Mouse (Mus musculus) neural tube, embryonic 14.5 days (tissue): ENCODE results near the gene Rab30. TPM values are rescaled to one million over a fixed set of nuclear protein-coding genes. Genes with fewer than 3 reads are reported as not detected.
A peak's percentile ranks its signal among the peaks of the same experiment; 100 is the strongest.

Experiments used
- ATAC-seq: fragments of 200-750 bp; cut with Nextera tagmentation; 2 replicates; pipeline ENCODE4 v1.8.0; 2017; ENCODE audit warnings: low read depth, mild to moderate bottlenecking, moderate TSS enrichment, moderate library complexity
- H3K27ac ChIP-seq: fragments of 300-500 bp; sonication (generic); 2 replicates; pipeline ENCODE4 v1.5.1; 2014; ENCODE audit warnings: low read depth, mild to moderate bottlenecking, control low read depth, low read length, moderate library complexity, mixed read lengths
- H3K27me3 ChIP-seq: fragments of 300-500 bp; sonication (generic); 2 replicates; pipeline ENCODE4 v1.6.1; 2014; ENCODE audit warnings: low read length; ENCODE audit not compliant: control insufficient read depth, insufficient read depth
- H3K36me3 ChIP-seq: fragments of 300-500 bp; sonication (generic); 2 replicates; pipeline ENCODE4 v1.6.1; 2014; ENCODE audit warnings: low read length, mixed read lengths; ENCODE audit not compliant: control insufficient read depth, insufficient read depth
- H3K4me1 ChIP-seq: fragments of 300-500 bp; sonication (generic); 2 replicates; pipeline ENCODE4 v1.6.1; 2014; ENCODE audit warnings: low read length; ENCODE audit not compliant: control insufficient read depth, insufficient read depth
- H3K4me2 ChIP-seq: fragments of 300-500 bp; sonication (generic); 2 replicates; pipeline ENCODE4 v1.6.1; 2014; ENCODE audit warnings: mild to moderate bottlenecking, low read depth, low read length, control low read depth
- H3K4me3 ChIP-seq: fragments of 300-500 bp; sonication (generic); 2 replicates; pipeline ENCODE4 v1.5.1; 2014; ENCODE audit warnings: low read depth, low read length, control low read depth, mixed read lengths
- H3K9ac ChIP-seq: fragments of 300-500 bp; sonication (generic); replicated peaks from 2 replicates; pipeline ENCODE4 v1.6.1; 2014; ENCODE audit warnings: low read depth, mild to moderate bottlenecking, control low read depth, low read length, mixed read lengths
- H3K9me3 ChIP-seq: fragments of 300-500 bp; sonication (generic); 2 replicates; pipeline ENCODE4 v1.6.1; 2016; ENCODE audit warnings: low read length; ENCODE audit not compliant: control insufficient read depth
- WGBS: fragments of 180-500 bp; shearing (Covaris S2); extraction: QIAGEN DNeasy Blood & Tissue Kit; methylation state at CpG from one replicate; pipeline ENCODE4 v1.1.7; 2014; 5-methylcytosine and 5-hydroxymethylcytosine counted together
- polyA plus RNA-seq: library from polyadenylated mRNA; unstranded; fragments of >200 nt; fragmentation: Nextera tagmentation; extraction: Ambion mirVana; gene quantifications from 2 replicates; pipeline ENCODE4 v1.2.1, GENCODE M21; 2014

Rab30 gene
- polyA plus RNA-seq, 1 experiment from 2014 or later: 34.7 TPM

- ATAC-seq: peak; percentile 92
- WGBS: under 1% methylated on average over 53 of the region's 53 CpGs
Observed at GRCm38 (mm10) chr7:92874116-92874675, 132.8 kb downstream of the Rab30 start, which contains the start of the genes Ddias and Prcp. Gene Ddias, minus strand, starts transcription at chr7:92874247. Gene Prcp, plus strand, starts transcription at chr7:92874470.

GRCm38 (mm10) chr7:92874761-92875408 is 133.5 kb downstream of the Rab30 start:
- Histone ChIP-seq H3K36me3 (no peaks in the 10 kb centered on the region), H3K4me3 (peak overlapping the region; percentile 52), H3K27me3 (no peaks in the 10 kb centered on the region), H3K27ac (peak overlapping the region; percentile 89), H3K4me2 (peak overlapping the region; percentile 82), H3K9me3 (no peaks in the 10 kb centered on the region), H3K4me1 (peaks cover 4% of the 10 kb centered on the region; the same call in 1 of the 2 replicates), H3K9ac (peak overlapping the region; percentile 57)
- WGBS: under 1% methylated on average over 26 of the region's 29 CpGs
- ATAC-seq: peak; percentile 90

More at GRCm38 (mm10) chr7:92874116-92874675, 132.8 kb downstream of the Rab30 start, which contains the start of the genes Ddias and Prcp:
- peak within 1 kb of the TSS; percentile 82 for H3K4me2 ChIP-seq
- H3K27ac ChIP-seq: peak within 1 kb of the TSS; percentile 89
- peak within 1 kb of the TSS; percentile 52 for H3K4me3 ChIP-seq
- H3K9ac ChIP-seq: peak within 1 kb of the TSS; percentile 57
- peaks cover 4% of the 10 kb centered on the region; the same call in 1 of the 2 replicates for H3K4me1 ChIP-seq
- no peaks in the 10 kb centered on the region for H3K9me3 ChIP-seq
- H3K36me3 ChIP-seq: no peaks in the 10 kb centered on the region
- H3K27me3 ChIP-seq: no peaks in the 10 kb centered on the region

DNA sequence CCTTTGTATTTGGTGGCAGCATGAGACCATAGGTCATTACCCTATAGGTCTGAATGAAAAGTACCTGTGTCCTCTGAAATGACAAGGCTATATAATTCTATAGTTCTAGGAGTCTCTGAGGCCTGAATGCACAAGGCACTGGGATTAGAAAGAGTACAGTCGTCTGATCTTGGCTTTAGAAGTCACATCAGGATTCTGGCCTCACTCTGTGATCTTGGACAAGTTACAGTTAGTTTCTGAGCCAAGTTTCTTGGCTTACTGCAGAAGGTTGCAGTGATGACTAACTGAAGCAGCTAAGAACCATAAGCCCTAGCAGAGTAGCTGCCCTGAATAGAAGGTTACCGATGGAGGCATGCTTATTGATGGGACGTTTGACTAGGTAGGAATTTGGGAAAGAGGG is 134.7 kb downstream of the Rab30 start:
- ATAC-seq: no peak
- H3K9me3 ChIP-seq: no peaks in the 10 kb centered on the region
- H3K27me3 ChIP-seq: no peaks in the 10 kb centered on the region
- no peak overlapping the region for H3K9ac ChIP-seq
- peak overlapping the region; percentile 82 for H3K4me2 ChIP-seq
- peak overlapping the region; percentile 52; the same call in 1 of the 2 replicates for H3K4me3 ChIP-seq
- WGBS: 31% methylated on average over 3 of the region's 3 CpGs
- H3K4me1 ChIP-seq: peaks cover 4% of the 10 kb centered on the region; the same call in 1 of the 2 replicates
- H3K27ac ChIP-seq: no peak overlapping the region; the same call in 1 of the 2 replicates
- no peaks in the 10 kb centered on the region for H3K36me3 ChIP-seq

DNA sequence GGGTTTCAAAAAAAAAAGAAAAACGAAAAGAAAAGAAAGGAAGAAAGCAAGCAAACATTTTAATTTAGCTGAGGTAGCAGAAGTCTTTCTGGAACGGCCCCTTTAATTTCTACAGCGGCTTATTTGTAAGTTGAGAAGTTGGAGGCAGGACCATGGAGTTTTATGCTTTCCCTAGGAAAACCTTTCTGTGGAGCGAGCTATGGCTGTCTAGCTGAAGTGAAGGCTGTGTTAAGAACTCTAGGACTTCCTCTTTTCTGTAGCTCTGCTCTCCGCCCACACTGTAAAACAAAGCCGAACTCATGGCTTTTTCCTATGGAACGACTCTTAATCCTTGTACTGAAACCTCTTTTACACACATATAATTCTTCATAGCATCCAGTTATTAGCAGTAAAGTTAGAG is 135.1 kb downstream of the Rab30 start:
- Histone ChIP-seq H3K36me3 (no peaks in the 10 kb centered on the region), H3K27ac (no peak overlapping the region; the same call in 1 of the 2 replicates), H3K4me1 (peaks cover 4% of the 10 kb centered on the region; the same call in 1 of the 2 replicates), H3K9ac (no peak overlapping the region), H3K4me3 (0 out of 2 replicates have a peak overlapping the region, but pooled peaks have one; percentile 13), H3K4me2 (peak overlapping the region; percentile 24; the same call in 1 of the 2 replicates), H3K27me3 (no peaks in the 10 kb centered on the region), H3K9me3 (no peaks in the 10 kb centered on the region)
- WGBS: 35% methylated on average over 7 of the region's 7 CpGs
- ATAC-seq: no peak

- 90% methylated on average over 7 of the region's 7 CpGs for WGBS
- no peak for ATAC-seq
- no peak overlapping the region for H3K9ac ChIP-seq
Observed at GRCm38 (mm10) chr7:92878575-92879285, 137.3 kb downstream of the Rab30 start.

GRCm38 (mm10) chr7:92883850-92884716 is 142.7 kb downstream of the Rab30 start:
- WGBS: 90% methylated on average over 9 of the region's 9 CpGs
- Histone ChIP-seq H3K9ac (no peak overlapping the region), H3K36me3 (no peaks in the 10 kb centered on the region), H3K4me2 (no peak overlapping the region), H3K27me3 (no peaks in the 10 kb centered on the region), H3K9me3 (no peaks in the 10 kb centered on the region), H3K4me3 (no peak overlapping the region), H3K27ac (no peak overlapping the region), H3K4me1 (no peaks in the 10 kb centered on the region)
- ATAC-seq: no peak

More at GRCm38 (mm10) chr7:92878575-92879285, 137.3 kb downstream of the Rab30 start:
- no peak overlapping the region for H3K4me3 ChIP-seq
- H3K9me3 ChIP-seq: no peaks in the 10 kb centered on the region
- H3K4me1 ChIP-seq: peaks cover 1% of the 10 kb centered on the region; the same call in 1 of the 2 replicates
- no peaks in the 10 kb centered on the region for H3K36me3 ChIP-seq
- no peaks in the 10 kb centered on the region for H3K27me3 ChIP-seq
- H3K4me2 ChIP-seq: no peak overlapping the region
- H3K27ac ChIP-seq: no peak overlapping the region

GRCm38 (mm10) chr7:92884998-92885660 is 143.7 kb downstream of the Rab30 start:
- no peak overlapping the region for H3K4me3 ChIP-seq
- no peak overlapping the region for H3K4me2 ChIP-seq
- 78% methylated on average over 6 of the region's 6 CpGs for WGBS
- H3K9me3 ChIP-seq: no peaks in the 10 kb centered on the region
- no peaks in the 10 kb centered on the region for H3K36me3 ChIP-seq
- H3K4me1 ChIP-seq: no peaks in the 10 kb centered on the region
- no peak for ATAC-seq
- no peak overlapping the region for H3K27ac ChIP-seq
- no peak overlapping the region for H3K9ac ChIP-seq
- no peaks in the 10 kb centered on the region for H3K27me3 ChIP-seq

GRCm38 (mm10) chr7:92886801-92887200 is 145.4 kb downstream of the Rab30 start:
- 92% methylated on average over 7 of the region's 7 CpGs for WGBS
- no peak overlapping the region for H3K27ac ChIP-seq
- no peak overlapping the region for H3K9ac ChIP-seq
- no peaks in the 10 kb centered on the region for H3K36me3 ChIP-seq
- H3K4me1 ChIP-seq: no peaks in the 10 kb centered on the region
- H3K9me3 ChIP-seq: no peaks in the 10 kb centered on the region
- no peak for ATAC-seq
- H3K4me3 ChIP-seq: no peak overlapping the region
- no peak overlapping the region for H3K4me2 ChIP-seq
- no peaks in the 10 kb centered on the region for H3K27me3 ChIP-seq
